Mouse (Mus musculus): ENCODE data around the gene Tmem131. TPM values are rescaled to one million over a fixed set of nuclear protein-coding genes. Genes with fewer than 3 reads are reported as not detected.
A peak's percentile ranks its signal among the peaks of the same experiment; 100 is the strongest.

Tmem131 gene
- polyA plus RNA-seq, 1 experiment from 2014 or later: 6.2 TPM

DNA sequence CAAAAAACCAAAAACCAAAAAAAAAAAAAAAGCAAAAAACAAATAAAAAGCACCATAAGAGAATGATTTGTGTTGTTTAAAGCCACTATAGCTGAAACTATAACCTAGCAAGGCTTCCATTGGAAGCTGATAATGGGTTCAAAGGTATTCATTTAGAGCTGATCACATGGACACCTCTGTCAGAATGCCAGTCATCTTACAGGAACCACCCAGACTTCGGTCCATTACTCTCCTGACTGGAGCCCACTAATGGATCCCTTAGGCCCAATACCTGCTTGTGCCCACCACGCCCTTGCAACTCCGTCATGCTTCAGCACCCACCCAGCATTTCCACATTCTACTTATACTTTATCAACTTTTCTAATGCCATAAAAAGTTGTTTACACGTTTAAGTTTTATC, 17.2 kb downstream of the Tmem131 start:
- Histone ChIP-seq H3K4me3 (no peak overlapping the region), H3K36me3 (no peaks in the 10 kb centered on the region), H3K27me3 (no peaks in the 10 kb centered on the region), H3K27ac (peak overlapping the region; percentile 21; the same call in 1 of the 2 replicates), H3K4me1 (replicated peaks) (peaks cover 54% of the 10 kb centered on the region), H3K9me3 (replicated peaks) (no peaks in the 10 kb centered on the region), H3K4me2 (no peak overlapping the region), H3K9ac (no peak overlapping the region)
- no peak for ATAC-seq (replicated peaks; ENCODE audit: insufficient number of reproducible peaks, insufficient read depth, low FRiP score, low read depth)
- 79% methylated on average over 4 of the region's 4 CpGs for WGBS

- H3K27me3 ChIP-seq: no peaks in the 10 kb centered on the region
- H3K4me2 ChIP-seq: no peak overlapping the region
- H3K4me3 ChIP-seq: no peak overlapping the region
- WGBS: 54% methylated on average over 5 of the region's 5 CpGs
- H3K27ac ChIP-seq: no peak overlapping the region
- no peak overlapping the region for H3K9ac ChIP-seq
- no peaks in the 10 kb centered on the region for H3K9me3 ChIP-seq (replicated peaks)
- no peak for ATAC-seq (replicated peaks; ENCODE audit: insufficient number of reproducible peaks, insufficient read depth, low FRiP score, low read depth)
- H3K4me1 ChIP-seq (replicated peaks): peaks cover 59% of the 10 kb centered on the region
- no peaks in the 10 kb centered on the region for H3K36me3 ChIP-seq
Measured at GRCm38 (mm10) chr1:36925781-36926180, 17.7 kb downstream of the Tmem131 start.

- H3K9me3 ChIP-seq (replicated peaks): no peaks in the 10 kb centered on the region
- peaks cover 65% of the 10 kb centered on the region for H3K4me1 ChIP-seq (replicated peaks)
- no peaks in the 10 kb centered on the region for H3K36me3 ChIP-seq
- no peak overlapping the region for H3K4me3 ChIP-seq
- 79% methylated on average over 2 of the region's 2 CpGs for WGBS
- ATAC-seq (replicated peaks; ENCODE audit: insufficient number of reproducible peaks, insufficient read depth, low FRiP score, low read depth): no peak
- H3K27me3 ChIP-seq: no peaks in the 10 kb centered on the region
- no peak overlapping the region for H3K27ac ChIP-seq
- H3K4me2 ChIP-seq: no peak overlapping the region
- H3K9ac ChIP-seq: no peak overlapping the region
Measured at GRCm38 (mm10) chr1:36924853-36925252, 18.6 kb downstream of the Tmem131 start.

DNA sequence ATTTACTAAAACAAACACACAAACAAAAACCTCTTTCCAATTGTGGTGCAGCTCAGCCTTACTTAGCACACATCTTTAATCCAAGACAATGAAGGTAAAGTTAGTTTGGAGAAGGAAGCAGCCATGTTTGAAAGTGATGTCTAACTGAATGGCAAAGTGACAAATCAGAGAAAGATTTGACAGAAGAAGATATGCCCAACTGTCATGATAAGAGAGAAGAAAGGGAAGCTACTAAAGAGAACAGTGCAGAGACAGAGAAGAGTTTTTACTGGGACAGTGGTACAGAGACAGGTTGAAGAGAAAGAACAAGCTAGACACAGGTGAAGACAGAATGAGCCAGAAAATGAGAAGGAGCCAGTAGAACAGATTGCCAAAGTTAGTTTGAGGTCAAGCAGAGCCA, 19.6 kb downstream of the Tmem131 start:
- Histone ChIP-seq H3K36me3 (no peaks in the 10 kb centered on the region), H3K4me2 (no peak overlapping the region), H3K4me3 (no peak overlapping the region), H3K9me3 (replicated peaks) (no peaks in the 10 kb centered on the region), H3K27ac (no peak overlapping the region), H3K4me1 (replicated peaks) (peaks cover 67% of the 10 kb centered on the region), H3K27me3 (no peaks in the 10 kb centered on the region), H3K9ac (no peak overlapping the region)
- ATAC-seq (replicated peaks; ENCODE audit: insufficient number of reproducible peaks, insufficient read depth, low FRiP score, low read depth): no peak

GRCm38 (mm10) chr1:36922623-36923421, 20.6 kb downstream of the Tmem131 start:
- Histone ChIP-seq H3K27ac (no peak overlapping the region; the same call in 1 of the 2 replicates), H3K4me3 (no peak overlapping the region), H3K9ac (no peak overlapping the region), H3K4me2 (no peak overlapping the region), H3K36me3 (no peaks in the 10 kb centered on the region), H3K27me3 (no peaks in the 10 kb centered on the region), H3K9me3 (replicated peaks) (no peaks in the 10 kb centered on the region), H3K4me1 (replicated peaks) (peaks cover 71% of the 10 kb centered on the region)
- 88% methylated on average over 4 of the region's 4 CpGs for WGBS
- no peak for ATAC-seq (replicated peaks; ENCODE audit: insufficient number of reproducible peaks, insufficient read depth, low FRiP score, low read depth)

DNA sequence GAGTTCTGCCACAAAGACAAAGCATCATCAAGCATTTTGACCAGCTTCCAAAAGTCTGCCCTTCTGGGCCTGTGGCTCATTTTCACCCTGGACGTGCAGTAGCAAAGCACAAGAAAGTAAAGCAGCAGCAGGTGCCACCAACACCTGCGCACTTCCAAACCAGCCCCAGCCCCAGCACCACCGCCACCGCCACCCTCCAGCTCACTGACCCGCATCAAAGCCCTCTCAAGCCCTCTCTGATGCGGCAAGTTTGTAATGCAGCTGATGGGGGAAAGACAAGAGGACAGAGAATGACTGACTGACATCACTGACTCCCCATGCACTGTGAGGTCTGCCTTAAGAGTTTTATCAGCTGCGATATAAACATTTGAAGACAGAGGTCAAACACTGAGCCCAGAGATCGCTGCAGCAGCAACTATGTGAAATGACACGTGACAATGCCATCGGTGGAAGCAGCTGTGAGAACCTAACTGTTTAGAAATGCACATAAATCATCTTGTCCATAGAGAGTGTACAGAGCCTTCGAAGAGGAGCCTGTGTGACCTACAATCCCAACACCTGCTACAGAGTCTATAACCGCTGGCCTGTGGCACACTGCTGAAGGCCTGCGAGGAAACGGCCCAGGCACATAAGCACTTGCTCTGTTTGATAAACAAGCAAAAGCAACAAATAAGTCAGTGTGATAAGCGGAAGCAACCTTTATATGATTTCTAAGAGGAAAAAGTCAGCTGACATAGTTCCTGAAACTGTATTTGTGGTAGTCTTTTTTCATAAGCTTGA, 21.7 kb downstream of the Tmem131 start:
- Histone ChIP-seq H3K9me3 (replicated peaks) (no peaks in the 10 kb centered on the region), H3K27me3 (no peaks in the 10 kb centered on the region), H3K4me2 (no peak overlapping the region), H3K27ac (peak overlapping the region; percentile 82), H3K9ac (no peak overlapping the region), H3K4me1 (replicated peaks) (peaks cover 70% of the 10 kb centered on the region), H3K36me3 (no peaks in the 10 kb centered on the region), H3K4me3 (no peak overlapping the region)
- 55% methylated on average over 15 of the region's 15 CpGs for WGBS
- no peak for ATAC-seq (replicated peaks; ENCODE audit: insufficient number of reproducible peaks, insufficient read depth, low FRiP score, low read depth)

- H3K9ac ChIP-seq: no peak overlapping the region
- H3K4me3 ChIP-seq: no peak overlapping the region
- H3K4me1 ChIP-seq (replicated peaks): peaks cover 60% of the 10 kb centered on the region
- no peak; the same call in 1 of the 2 replicates for ATAC-seq (replicated peaks; ENCODE audit: insufficient number of reproducible peaks, insufficient read depth, low FRiP score, low read depth)
- H3K36me3 ChIP-seq: no peaks in the 10 kb centered on the region
- H3K27me3 ChIP-seq: no peaks in the 10 kb centered on the region
- WGBS: 24% methylated on average over 4 of the region's 4 CpGs
- no peaks in the 10 kb centered on the region for H3K9me3 ChIP-seq (replicated peaks)
- H3K27ac ChIP-seq: peak overlapping the region; percentile 82
- peak overlapping the region; percentile 1 for H3K4me2 ChIP-seq
Measured at GRCm38 (mm10) chr1:36920726-36921125, 22.7 kb downstream of the Tmem131 start.

GRCm38 (mm10) chr1:36920154-36920716, 23.2 kb downstream of the Tmem131 start:
- peak; percentile 79 for ATAC-seq (replicated peaks; ENCODE audit: insufficient number of reproducible peaks, insufficient read depth, low FRiP score, low read depth)
- Histone ChIP-seq H3K27me3 (no peaks in the 10 kb centered on the region), H3K36me3 (no peaks in the 10 kb centered on the region), H3K4me1 (replicated peaks) (peaks cover 62% of the 10 kb centered on the region), H3K9ac (no peak overlapping the region), H3K27ac (peak overlapping the region; percentile 82), H3K4me2 (peak overlapping the region; percentile 1), H3K4me3 (no peak overlapping the region), H3K9me3 (replicated peaks) (no peaks in the 10 kb centered on the region)
- WGBS: 3% methylated on average over 3 of the region's 3 CpGs

- Histone ChIP-seq H3K27me3 (no peaks in the 10 kb centered on the region), H3K4me1 (replicated peaks) (peaks cover 62% of the 10 kb centered on the region), H3K4me2 (peak overlapping the region; percentile 1; the same call in 1 of the 2 replicates), H3K9me3 (replicated peaks) (no peaks in the 10 kb centered on the region), H3K36me3 (no peaks in the 10 kb centered on the region), H3K4me3 (no peak overlapping the region), H3K27ac (peak overlapping the region; percentile 82), H3K9ac (no peak overlapping the region)
- peak; percentile 78 for ATAC-seq (replicated peaks; ENCODE audit: insufficient number of reproducible peaks, insufficient read depth, low FRiP score, low read depth)
- WGBS: 6% methylated on average over 1 of the region's 1 CpGs
Measured at GRCm38 (mm10) chr1:36919728-36920127, 23.7 kb downstream of the Tmem131 start.

DNA sequence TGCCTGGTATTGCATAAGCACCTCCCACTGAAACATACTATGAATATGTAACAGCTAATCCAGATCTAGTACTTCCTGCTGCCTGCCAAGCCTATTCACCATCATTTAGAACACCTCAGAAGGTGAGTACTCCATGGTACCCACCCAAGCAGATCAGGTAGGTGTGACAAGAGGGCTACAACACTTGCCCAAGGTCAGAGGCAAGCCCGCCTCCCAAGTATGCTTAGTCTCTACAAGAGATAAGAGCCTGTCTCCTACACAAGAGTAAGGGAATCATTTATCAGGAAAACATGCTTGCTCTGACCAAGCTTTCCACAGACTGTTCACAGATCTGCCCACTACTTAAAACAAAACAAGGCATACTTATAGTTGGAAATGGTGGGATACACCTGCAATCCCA, 26.0 kb downstream of the Tmem131 start:
- ATAC-seq (replicated peaks; ENCODE audit: insufficient number of reproducible peaks, insufficient read depth, low FRiP score, low read depth): no peak
- no peaks in the 10 kb centered on the region for H3K9me3 ChIP-seq (replicated peaks)
- no peaks in the 10 kb centered on the region for H3K27me3 ChIP-seq
- H3K4me2 ChIP-seq: no peak overlapping the region
- no peak overlapping the region for H3K27ac ChIP-seq
- H3K9ac ChIP-seq: no peak overlapping the region
- 68% methylated on average over 1 of the region's 1 CpGs for WGBS
- H3K4me1 ChIP-seq (replicated peaks): peaks cover 58% of the 10 kb centered on the region
- H3K36me3 ChIP-seq: no peaks in the 10 kb centered on the region
- H3K4me3 ChIP-seq: no peak overlapping the region

DNA sequence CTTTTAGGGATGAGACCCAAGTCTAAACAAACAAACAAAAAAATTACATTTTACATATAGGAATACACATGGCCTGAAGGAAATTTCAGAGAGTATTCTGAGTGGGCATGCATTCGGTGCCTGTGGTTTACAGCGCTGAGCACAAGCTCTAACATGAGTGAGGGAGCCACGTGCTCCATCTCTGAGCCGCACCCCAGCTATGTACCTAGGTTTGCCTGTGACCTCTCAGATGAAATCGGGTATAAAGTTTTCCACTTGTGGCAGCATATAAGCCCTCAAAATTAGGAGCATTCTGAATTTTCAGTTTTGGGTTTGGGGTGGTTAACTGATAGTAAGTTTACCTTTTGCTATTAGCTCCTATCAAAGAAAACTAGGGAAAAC, 28.3 kb downstream of the Tmem131 start:
- ATAC-seq (replicated peaks; ENCODE audit: insufficient number of reproducible peaks, insufficient read depth, low FRiP score, low read depth): no peak
- WGBS: 88% methylated on average over 5 of the region's 5 CpGs
- no peak overlapping the region for H3K27ac ChIP-seq
- H3K4me1 ChIP-seq (replicated peaks): peaks cover 40% of the 10 kb centered on the region
- no peaks in the 10 kb centered on the region for H3K27me3 ChIP-seq
- no peak overlapping the region for H3K4me3 ChIP-seq
- H3K36me3 ChIP-seq: no peaks in the 10 kb centered on the region
- H3K4me2 ChIP-seq: no peak overlapping the region
- H3K9ac ChIP-seq: no peak overlapping the region
- H3K9me3 ChIP-seq (replicated peaks): no peaks in the 10 kb centered on the region

All from heart, embryonic 15.5 days (tissue).